Mouse (Mus musculus) G1E-ER4 (cell line): ENCODE results near the gene Rasgef1b. TPM values are rescaled to one million over a fixed set of nuclear protein-coding genes. Genes with fewer than 3 reads are reported as not detected.

Source experiments
- GATA1 ChIP-seq: IDR thresholded peaks from one replicate; pipeline ENCODE4 v1.8.0; 2012; ENCODE audit warnings: low read length, inconsistent platforms
- polyA plus RNA-seq: library from polyadenylated mRNA; stranded (reverse); fragments of >175 nt; gene quantifications from 2 replicates; pipeline ENCODE4 v1.2.3, GENCODE M21; 2012

Rasgef1b gene
- polyA plus RNA-seq, 1 experiment: not detected

- TF ChIP-seq GATA1: no peak
Measured at GRCm38 (mm10) chr5:99499404-99500089, 229.3 kb downstream of the Rasgef1b start.

- no peak for TF ChIP-seq GATA1
Measured at GRCm38 (mm10) chr5:99497856-99498255, 231.0 kb downstream of the Rasgef1b start.

- TF ChIP-seq GATA1: no peak
Measured at GRCm38 (mm10) chr5:99496931-99497782, 231.7 kb downstream of the Rasgef1b start.

- TF ChIP-seq GATA1: no peak
Measured at GRCm38 (mm10) chr5:99496157-99496453, 232.8 kb downstream of the Rasgef1b start.

- TF ChIP-seq GATA1: no peak
Measured at GRCm38 (mm10) chr5:99495354-99496156, 233.3 kb downstream of the Rasgef1b start.

- TF ChIP-seq GATA1: no peak
Measured at GRCm38 (mm10) chr5:99493861-99494260, 235.0 kb downstream of the Rasgef1b start.

GRCm38 (mm10) chr5:99493017-99493416, 235.8 kb downstream of the Rasgef1b start:
- no peak for TF ChIP-seq GATA1

GRCm38 (mm10) chr5:99488479-99489158, 240.2 kb downstream of the Rasgef1b start:
- TF ChIP-seq GATA1: no peak

GRCm38 (mm10) chr5:99487009-99487858, 241.6 kb downstream of the Rasgef1b start:
- no peak for TF ChIP-seq GATA1

- TF ChIP-seq GATA1: no peak
Measured at GRCm38 (mm10) chr5:99483162-99483561, 245.7 kb downstream of the Rasgef1b start.

GRCm38 (mm10) chr5:99482524-99482923, 246.3 kb downstream of the Rasgef1b start:
- TF ChIP-seq GATA1: no peak

- no peak for TF ChIP-seq GATA1
Measured at GRCm38 (mm10) chr5:99482016-99482415, 246.8 kb downstream of the Rasgef1b start.

GRCm38 (mm10) chr5:99480078-99481031, 248.5 kb downstream of the Rasgef1b start:
- TF ChIP-seq GATA1: no peak
